Mouse (Mus musculus): ENCODE results near the gene Ric8b. TPM values are rescaled to one million over a fixed set of nuclear protein-coding genes. Genes with fewer than 3 reads are reported as not detected.

Ric8b gene
- total RNA-seq, 2 experiments from 2014 or later, result 34.5 to 35.0 TPM

DNA sequence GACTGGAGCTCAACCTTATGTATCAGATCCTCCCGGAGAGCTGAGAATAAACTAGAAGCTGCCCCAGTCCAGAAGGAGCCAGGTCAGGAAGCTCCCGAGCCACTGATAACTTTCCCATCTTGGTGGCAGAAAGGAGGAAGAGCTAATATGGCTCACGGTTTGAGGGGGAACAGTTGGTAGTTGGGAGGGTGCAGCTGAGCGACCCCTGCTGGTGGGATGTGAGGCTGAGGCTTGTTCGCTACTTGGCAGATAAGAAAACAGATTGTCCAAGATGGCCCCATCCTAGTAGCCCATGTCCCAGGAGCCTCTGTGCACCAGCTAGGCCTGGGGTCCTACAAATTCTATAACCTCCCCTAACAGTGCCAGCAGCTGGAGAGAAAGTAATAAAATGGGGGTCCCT is 121.4 kb downstream of the Ric8b start:
- intact Hi-C loops (cut with DNase I; ENCODE audit: low total_unique reads), result no loop called here
- no peak for DNase-seq

DNA sequence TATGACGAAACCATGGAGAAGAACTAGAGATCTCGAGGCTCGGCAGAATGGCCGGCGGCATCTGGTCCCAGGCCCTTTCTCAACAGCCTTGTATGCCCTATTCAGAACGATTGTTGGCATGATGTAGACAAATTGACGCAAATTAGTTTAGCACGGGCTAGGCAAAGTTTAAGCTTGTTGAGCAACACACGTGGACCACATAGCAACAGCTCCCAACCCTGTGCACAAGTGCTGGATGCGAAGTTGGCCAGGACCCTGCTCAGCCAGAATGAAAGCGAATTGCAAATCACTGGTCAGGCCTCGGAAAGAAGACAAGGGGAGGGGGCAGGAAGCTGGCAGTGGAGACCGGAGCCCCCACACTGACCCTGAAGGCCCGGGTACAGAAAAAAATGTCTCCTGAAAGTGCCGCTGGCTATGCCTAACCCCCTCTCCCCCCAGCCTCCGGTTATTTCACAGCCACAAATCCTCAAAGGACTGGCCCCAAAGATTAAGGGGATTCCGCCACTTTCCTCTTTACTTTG is 126.8 kb downstream of the Ric8b start:
- DNase-seq, result no peak
- intact Hi-C loops (cut with DNase I; ENCODE audit: low total_unique reads), result loop anchor here (10.0 kb wide), 3 partner anchors 119 to 339 kb away; no protein-coding TSS in a partner anchor

DNA sequence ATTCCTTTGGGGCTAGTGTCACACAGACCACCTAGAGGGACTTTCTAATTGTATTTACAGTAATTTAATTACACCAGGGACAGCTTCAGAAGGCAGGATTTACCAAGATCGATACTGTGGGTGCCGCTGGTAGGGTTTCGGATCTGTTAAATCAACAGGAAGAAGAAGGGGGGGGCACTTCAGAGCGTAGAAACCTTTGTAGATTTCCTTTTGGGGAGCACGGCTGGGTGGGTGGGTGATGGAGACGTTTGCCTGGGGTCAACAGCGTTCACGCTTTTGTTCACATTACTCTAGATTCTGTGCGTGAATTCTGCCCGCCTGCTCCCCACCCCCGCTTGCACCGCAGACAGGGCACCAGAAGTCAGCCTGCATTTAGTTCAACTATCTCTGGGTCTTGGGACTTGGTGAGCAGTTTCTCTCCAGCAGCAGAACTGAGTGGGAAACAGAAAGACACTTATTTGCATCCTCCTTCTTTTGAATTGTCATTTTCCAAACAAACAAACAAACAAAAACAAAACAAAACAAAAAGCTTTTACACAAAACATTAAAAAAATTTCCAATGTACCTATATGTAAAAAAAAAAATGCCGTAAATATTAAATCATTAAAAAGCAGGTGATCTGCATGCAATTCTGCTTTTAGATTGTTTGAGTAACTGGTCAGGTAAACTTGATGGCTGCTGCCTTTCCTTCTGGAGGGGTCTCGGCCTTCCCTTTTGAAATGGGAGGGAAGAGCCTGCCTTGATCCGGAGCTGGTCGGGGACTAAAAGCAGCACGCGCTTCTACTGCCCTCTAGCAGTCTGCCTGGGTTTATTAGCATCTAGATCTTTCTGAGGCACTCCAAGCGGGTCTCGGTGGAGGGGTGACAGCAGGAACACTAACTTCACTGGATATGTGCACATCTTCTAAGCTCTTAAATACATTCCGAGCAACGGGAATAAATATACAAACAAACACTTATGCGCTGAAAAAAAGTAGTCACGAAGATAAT is 127.6 kb downstream of the Ric8b start:
- intact Hi-C loops (cut with DNase I; ENCODE audit: low total_unique reads), result loop anchor here (5.0 to 10.0 kb wide), 4 partner anchors 120 to 403 kb away; no protein-coding TSS in a partner anchor
- DNase-seq, result peak; percentile 50

GRCm38 (mm10) chr10:85046585-85046984 is 129.2 kb downstream of the Ric8b start:
- no peak for DNase-seq
- intact Hi-C loops (cut with DNase I; ENCODE audit: low total_unique reads), result loop anchor here (5.0 to 10.0 kb wide), 4 partner anchors 122 to 404 kb away; no protein-coding TSS in a partner anchor

- intact Hi-C loops (cut with DNase I; ENCODE audit: low total_unique reads), result loop anchor here (5.0 to 10.0 kb wide), 4 partner anchors 123 to 406 kb away; no protein-coding TSS in a partner anchor
- DNase-seq, result no peak
These were observed 130.6 kb downstream of the Ric8b start for GRCm38 (mm10) chr10:85048008-85048407.

- DNase-seq, result no peak
- intact Hi-C loops (cut with DNase I; ENCODE audit: low total_unique reads), result no loop called here
These were observed 133.3 kb downstream of the Ric8b start for GRCm38 (mm10) chr10:85050668-85051208.

DNA sequence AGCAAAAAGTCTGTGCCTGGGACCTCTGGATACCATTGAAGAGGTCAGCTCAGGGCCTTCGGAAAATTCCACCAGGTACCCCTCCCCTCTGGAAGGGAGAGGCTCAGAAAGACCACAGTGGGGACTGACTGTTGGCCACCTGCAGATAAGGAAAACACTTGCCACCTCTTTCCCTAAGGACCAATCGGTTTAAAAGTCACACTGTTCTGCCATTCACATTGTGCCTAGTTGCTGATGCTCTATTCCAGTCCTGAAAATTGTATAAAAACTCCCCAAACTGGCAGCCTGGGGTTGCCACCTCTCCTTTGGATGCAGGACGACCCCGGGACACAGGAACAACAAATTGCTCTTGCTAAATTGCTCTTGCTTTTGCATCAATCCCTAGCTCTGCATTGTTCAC is 135.0 kb downstream of the Ric8b start:
- intact Hi-C loops (cut with DNase I; ENCODE audit: low total_unique reads), result no loop called here

GRCm38 (mm10) chr10:85054876-85055275 is 137.5 kb downstream of the Ric8b start:
- no peak for DNase-seq
- intact Hi-C loops (cut with DNase I; ENCODE audit: low total_unique reads), result no loop called here

More for the DNA sequence above, 135.0 kb downstream of the Ric8b start:
- no peak for DNase-seq

Other genes starting within 250 kb of the Ric8b start
- under 1 TPM in 1 of 2 experiments, not detected in 1; 0.06 TPM for gene Rfx4, start 161.6 kb upstream of the Ric8b start, total RNA-seq (2021)
- gene Fhl4, start 184.9 kb downstream of the Ric8b start, total RNA-seq (2021), result under 1 TPM; 0.31 to 0.33 TPM
- gene Tmem263, start 185.0 kb downstream of the Ric8b start, total RNA-seq (2021), result 10 to 100 TPM; 11.3 to 18.2 TPM
- 10 to 100 TPM; 12.2 to 16.2 TPM for gene Mterf2, start 210.4 kb downstream of the Ric8b start, total RNA-seq (2021)

Data from gastrocnemius, postnatal 14 days (tissue).